Comparison of ENCODE assay signal across 23 mouse cellular contexts in the genomic region with DNA sequence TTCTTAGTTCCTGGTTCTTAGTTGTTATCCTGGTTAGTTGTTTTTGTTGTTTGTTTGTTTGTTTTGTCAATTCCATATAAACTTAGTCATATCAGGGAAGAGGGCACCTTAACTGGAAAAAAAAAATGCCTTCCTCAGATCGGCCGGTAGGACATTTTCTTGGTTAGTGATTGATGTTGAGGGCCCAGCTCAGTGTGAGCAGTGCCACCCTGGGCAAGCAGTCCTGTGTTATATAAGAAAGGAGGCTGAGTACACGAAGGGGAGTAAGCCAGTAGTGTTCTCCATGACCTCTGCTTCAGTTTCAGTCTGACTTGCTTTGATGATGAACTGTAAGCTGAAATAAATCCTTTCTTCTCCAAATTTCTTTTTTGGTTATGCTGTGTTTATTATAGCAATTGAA. TPM values are rescaled to one million over a fixed set of nuclear protein-coding genes. Genes with fewer than 3 reads are reported as not detected.
"Had no signal": no experiment of that assay in that cellular context is flagged by ENCODE, and none has a peak within 500 bp of the region (broad histone marks: within the 10 kb centered on the region; RNA-seq: fewer than 3 reads in every experiment).

No protein-coding gene starts in this region.

- H3K9me3 ChIP-seq: limb, embryonic 12.5 days; limb, embryonic 15.5 days; midbrain, embryonic 12.5 days; midbrain, embryonic 15.5 days; neural tube, embryonic 12.5 days; neural tube, embryonic 15.5 days had no signal

- ATAC-seq: intestine, postnatal 0 days; liver, postnatal 0 days; lung, postnatal 0 days; midbrain, embryonic 15.5 days had no signal

- DNase-seq: layer of hippocampus, adult 9-11 months; left cerebral cortex, postnatal 4 days; liver, postnatal 0 days; lung, embryonic 14.5 days; right cerebral cortex, adult 18-20 months; right cerebral cortex, postnatal 14 days; right cerebral cortex, postnatal 4 days; thymus, adult 2 months; thymus, postnatal 14 days; thymus, postnatal 4 days had no signal

- H3K36me3 ChIP-seq: limb, embryonic 15.5 days; midbrain, embryonic 15.5 days; neural tube, embryonic 15.5 days had no signal

- H3K27me3 ChIP-seq: limb, embryonic 12.5 days; limb, embryonic 15.5 days; midbrain, embryonic 12.5 days; midbrain, embryonic 15.5 days; neural tube, embryonic 12.5 days; neural tube, embryonic 15.5 days had no signal

- H3K4me3 ChIP-seq: limb, embryonic 12.5 days; limb, embryonic 15.5 days; midbrain, embryonic 12.5 days; midbrain, embryonic 15.5 days; neural tube, embryonic 12.5 days; neural tube, embryonic 15.5 days had no signal

- H3K27ac ChIP-seq: kidney, postnatal 0 days; limb, embryonic 12.5 days; limb, embryonic 15.5 days; liver, embryonic 14.5 days; macrophage; midbrain, embryonic 12.5 days; midbrain, embryonic 15.5 days; neural tube, embryonic 12.5 days; neural tube, embryonic 15.5 days; stomach, postnatal 0 days had no signal

- H3K9ac ChIP-seq: limb, embryonic 12.5 days; limb, embryonic 15.5 days; liver, embryonic 14.5 days; liver, postnatal 0 days; lung, embryonic 14.5 days; midbrain, embryonic 12.5 days; midbrain, embryonic 15.5 days; neural tube, embryonic 12.5 days; neural tube, embryonic 15.5 days had no signal

- H3K4me2 ChIP-seq: limb, embryonic 12.5 days; limb, embryonic 15.5 days; liver, embryonic 11.5 days; lung, embryonic 14.5 days; midbrain, embryonic 12.5 days; midbrain, embryonic 15.5 days; neural tube, embryonic 12.5 days; neural tube, embryonic 15.5 days had no signal

- H3K4me1 ChIP-seq: limb, embryonic 12.5 days; limb, embryonic 15.5 days; midbrain, embryonic 12.5 days; midbrain, embryonic 15.5 days; neural tube, embryonic 12.5 days; neural tube, embryonic 15.5 days had no signal

RNA-seq across cellular contexts. Expression of a gene that starts 56.2 kb away (rescaled TPM):
- polyA plus RNA-seq: macrophage had no signal
